Mouse (Mus musculus): ENCODE measurements around the gene Cox14. TPM values are rescaled to one million over a fixed set of nuclear protein-coding genes. Genes with fewer than 3 reads are reported as not detected.

Cox14 gene
- polyA plus RNA-seq, 1 experiment: 269 TPM

GRCm38 (mm10) chr15:99708176-99708575 is 17.2 kb upstream of the Cox14 start:
- H3K27ac ChIP-seq (ENCODE audit: insufficient read depth, low read depth, low read length): no peak overlapping the region
- H3K4me3 ChIP-seq (ENCODE audit: insufficient read depth, low read depth, low read length): no peak overlapping the region
- 95% methylated on average over 13 of the region's 13 CpGs for WGBS
- peaks cover 3% of the 10 kb centered on the region for H3K36me3 ChIP-seq (ENCODE audit: control insufficient read depth, insufficient read depth, low read length)
- no peak for DNase-seq
- TF ChIP-seq CTCF (conservative IDR thresholded peaks at IDR 0.05; ENCODE audit: insufficient read depth, insufficient read length, low read depth, low read length): no peak
- TF ChIP-seq POLR2A (IDR thresholded peaks at IDR 0.05; ENCODE audit: low read depth, low read length): no peak
- peaks cover 16% of the 10 kb centered on the region for H3K4me1 ChIP-seq (ENCODE audit: control insufficient read depth, insufficient read depth, low read length)
- no peaks in the 10 kb centered on the region for H3K27me3 ChIP-seq (replicated peaks; ENCODE audit: control insufficient read depth, insufficient read depth, low read length)

GRCm38 (mm10) chr15:99710221-99711190 is 14.9 kb upstream of the Cox14 start:
- H3K4me1 ChIP-seq (ENCODE audit: control insufficient read depth, insufficient read depth, low read length): peaks cover 6% of the 10 kb centered on the region; the same call in 1 of the 2 replicates
- no peak overlapping the region for H3K4me3 ChIP-seq (ENCODE audit: insufficient read depth, low read depth, low read length)
- TF ChIP-seq CTCF (conservative IDR thresholded peaks at IDR 0.05; ENCODE audit: insufficient read depth, insufficient read length, low read depth, low read length) (no peak), POLR2A (IDR thresholded peaks at IDR 0.05; ENCODE audit: low read depth, low read length) (no peak)
- peaks cover 3% of the 10 kb centered on the region for H3K36me3 ChIP-seq (ENCODE audit: control insufficient read depth, insufficient read depth, low read length)
- 75% methylated on average over 10 of the region's 10 CpGs for WGBS
- no peak for DNase-seq
- H3K27ac ChIP-seq (ENCODE audit: insufficient read depth, low read depth, low read length): no peak overlapping the region
- no peaks in the 10 kb centered on the region for H3K27me3 ChIP-seq (replicated peaks; ENCODE audit: control insufficient read depth, insufficient read depth, low read length)

GRCm38 (mm10) chr15:99711491-99711890 is 13.9 kb upstream of the Cox14 start:
- H3K4me1 ChIP-seq (ENCODE audit: control insufficient read depth, insufficient read depth, low read length): peaks cover 15% of the 10 kb centered on the region; the same call in 1 of the 2 replicates
- peaks cover 3% of the 10 kb centered on the region for H3K36me3 ChIP-seq (ENCODE audit: control insufficient read depth, insufficient read depth, low read length)
- H3K27me3 ChIP-seq (replicated peaks; ENCODE audit: control insufficient read depth, insufficient read depth, low read length): no peaks in the 10 kb centered on the region
- WGBS: 45% methylated on average over 3 of the region's 3 CpGs
- no peak for DNase-seq
- TF ChIP-seq CTCF (conservative IDR thresholded peaks at IDR 0.05; ENCODE audit: insufficient read depth, insufficient read length, low read depth, low read length): no peak
- no peak for TF ChIP-seq POLR2A (IDR thresholded peaks at IDR 0.05; ENCODE audit: low read depth, low read length)
- no peak overlapping the region for H3K4me3 ChIP-seq (ENCODE audit: insufficient read depth, low read depth, low read length)
- no peak overlapping the region for H3K27ac ChIP-seq (ENCODE audit: insufficient read depth, low read depth, low read length)

- no peaks in the 10 kb centered on the region; the same call in none of the 2 replicates for H3K36me3 ChIP-seq (ENCODE audit: control insufficient read depth, insufficient read depth, low read length)
- peaks cover 19% of the 10 kb centered on the region for H3K4me1 ChIP-seq (ENCODE audit: control insufficient read depth, insufficient read depth, low read length)
- TF ChIP-seq POLR2A (IDR thresholded peaks at IDR 0.05; ENCODE audit: low read depth, low read length) (no peak), CTCF (conservative IDR thresholded peaks at IDR 0.05; ENCODE audit: insufficient read depth, insufficient read length, low read depth, low read length) (no peak)
- 57% methylated on average over 13 of the region's 13 CpGs for WGBS
- no peaks in the 10 kb centered on the region for H3K27me3 ChIP-seq (replicated peaks; ENCODE audit: control insufficient read depth, insufficient read depth, low read length)
- H3K27ac ChIP-seq (ENCODE audit: insufficient read depth, low read depth, low read length): no peak overlapping the region
- DNase-seq: no peak
- H3K4me3 ChIP-seq (ENCODE audit: insufficient read depth, low read depth, low read length): no peak overlapping the region
Observed at GRCm38 (mm10) chr15:99712666-99713559, 12.5 kb upstream of the Cox14 start.

- WGBS: 67% methylated on average over 3 of the region's 3 CpGs
- Histone ChIP-seq H3K27me3 (replicated peaks; ENCODE audit: control insufficient read depth, insufficient read depth, low read length) (no peaks in the 10 kb centered on the region), H3K4me3 (ENCODE audit: insufficient read depth, low read depth, low read length) (no peak overlapping the region), H3K4me1 (ENCODE audit: control insufficient read depth, insufficient read depth, low read length) (peaks cover 22% of the 10 kb centered on the region), H3K27ac (ENCODE audit: insufficient read depth, low read depth, low read length) (no peak overlapping the region), H3K36me3 (ENCODE audit: control insufficient read depth, insufficient read depth, low read length) (no peaks in the 10 kb centered on the region; the same call in none of the 2 replicates)
- TF ChIP-seq POLR2A (IDR thresholded peaks at IDR 0.05; ENCODE audit: low read depth, low read length) (no peak), CTCF (conservative IDR thresholded peaks at IDR 0.05; ENCODE audit: insufficient read depth, insufficient read length, low read depth, low read length) (no peak)
- DNase-seq: no peak
Observed at GRCm38 (mm10) chr15:99713569-99713968, 11.8 kb upstream of the Cox14 start.

GRCm38 (mm10) chr15:99714206-99714605 is 11.2 kb upstream of the Cox14 start:
- DNase-seq: no peak
- peaks cover 22% of the 10 kb centered on the region for H3K4me1 ChIP-seq (ENCODE audit: control insufficient read depth, insufficient read depth, low read length)
- TF ChIP-seq POLR2A (IDR thresholded peaks at IDR 0.05; ENCODE audit: low read depth, low read length): no peak
- TF ChIP-seq CTCF (conservative IDR thresholded peaks at IDR 0.05; ENCODE audit: insufficient read depth, insufficient read length, low read depth, low read length): no peak
- H3K27me3 ChIP-seq (replicated peaks; ENCODE audit: control insufficient read depth, insufficient read depth, low read length): no peaks in the 10 kb centered on the region
- WGBS: 47% methylated on average over 4 of the region's 4 CpGs
- no peak overlapping the region for H3K4me3 ChIP-seq (ENCODE audit: insufficient read depth, low read depth, low read length)
- 0 out of 2 replicates have a peak overlapping the region, but pooled peaks have one; percentile 7 for H3K27ac ChIP-seq (ENCODE audit: insufficient read depth, low read depth, low read length)
- H3K36me3 ChIP-seq (ENCODE audit: control insufficient read depth, insufficient read depth, low read length): no peaks in the 10 kb centered on the region; the same call in 1 of the 2 replicates
